ENCODE assay signal across 8 mouse cellular contexts in the genomic region with DNA sequence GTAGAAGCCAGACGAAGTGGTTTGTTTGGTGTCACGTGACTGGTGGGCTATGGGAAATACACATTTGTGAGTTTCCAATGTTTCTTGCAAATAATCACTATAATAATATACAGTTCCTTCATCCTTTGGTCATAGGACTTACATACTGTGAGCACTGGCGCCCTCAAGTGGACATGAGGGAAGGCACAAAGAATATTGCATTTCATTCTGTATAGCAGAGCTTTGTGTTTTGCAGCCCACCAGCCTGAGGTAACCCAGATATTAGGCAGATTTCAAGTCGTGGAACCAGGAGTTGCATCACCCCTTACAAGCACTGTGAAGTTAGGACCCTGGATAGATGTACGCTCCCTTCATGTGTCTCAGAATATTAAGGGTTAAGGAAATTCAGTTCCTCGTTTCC. TPM values are rescaled to one million over a fixed set of nuclear protein-coding genes. Genes with fewer than 3 reads are reported as not detected.
A peak's percentile ranks its signal among the peaks of the same experiment; 100 is the strongest.
DNase-seq lines count a peak whose midpoint lies in the region; ATAC-seq and TF ChIP-seq lines count a peak whose summit lies in the region.

No protein-coding gene starts in this region.

- peak; percentile 71 for TF ChIP-seq CTCF in E14TG2a.4 (conservative IDR thresholded peaks at IDR 0.05; ENCODE audit: low read length)
- TF ChIP-seq CTCF in lung, embryonic 14.5 days (IDR thresholded peaks at IDR 0.05; ENCODE audit: low read depth), result peak; percentile 89

- no peak overlapping the region for H3K27ac ChIP-seq in lung, embryonic 14.5 days (ENCODE audit: low read depth)

- peak; percentile 83 for DNase-seq in 3T3-L1 (ENCODE audit: low read depth, low spot score)
- peak; percentile 24 to 72 for DNase-seq in cerebellum, postnatal 25 days
- peak; percentile 64 for DNase-seq in gastrocnemius, postnatal 10 days
- DNase-seq in kidney, postnatal 36 days, result peak; percentile 63 to 84
- peak; percentile 95 for DNase-seq in lung, embryonic 14.5 days
- peak; percentile 54 for DNase-seq in retina, postnatal 7 days (ENCODE audit: low read depth, low spot score)

- no peaks in the 10 kb centered on the region for H3K36me3 ChIP-seq in E14TG2a.4 (ENCODE audit: insufficient read depth, low read length)
- no peaks in the 10 kb centered on the region for H3K36me3 ChIP-seq in lung, embryonic 14.5 days (ENCODE audit: insufficient read depth)

- WGBS in lung, embryonic 14.5 days, result 23% methylated on average over 6 of the region's 6 CpGs

- peak; percentile 29; the same call in 1 of the 2 replicates for ATAC-seq in lung, embryonic 14.5 days (ENCODE audit: insufficient read depth)
- ATAC-seq in erythroid progenitor cell, adult 5-6 weeks (replicated peaks; ENCODE audit: low FRiP score, poor library complexity, severe bottlenecking), result no peak

- no peak overlapping the region for H3K9ac ChIP-seq in lung, embryonic 14.5 days

- H3K4me1 ChIP-seq in E14TG2a.4 (replicated peaks; ENCODE audit: low read depth, low read length), result no peaks in the 10 kb centered on the region
- H3K4me1 ChIP-seq in lung, embryonic 14.5 days (ENCODE audit: insufficient read depth), result no peaks in the 10 kb centered on the region

- no peak overlapping the region for H3K4me2 ChIP-seq in lung, embryonic 14.5 days

- no peak overlapping the region for H3K4me3 ChIP-seq in E14TG2a.4 (replicated peaks; ENCODE audit: low read length)
- no peak overlapping the region for H3K4me3 ChIP-seq in lung, embryonic 14.5 days (ENCODE audit: low read depth, low read length)

- H3K9me3 ChIP-seq in E14TG2a.4 (ENCODE audit: low read length), result no peaks in the 10 kb centered on the region
- H3K9me3 ChIP-seq in lung, embryonic 14.5 days (ENCODE audit: low read depth, low read length), result no peaks in the 10 kb centered on the region

- no peaks in the 10 kb centered on the region for H3K27me3 ChIP-seq in E14TG2a.4 (ENCODE audit: insufficient read depth, low read length)
- H3K27me3 ChIP-seq in lung, embryonic 14.5 days (ENCODE audit: insufficient read depth, low read length), result no peaks in the 10 kb centered on the region

RNA-seq across cellular contexts. Expression of a gene that starts 42.7 kb away (rescaled TPM):
- total RNA-seq in gastrocnemius, postnatal 10 days (2021), result 1 to 10 TPM; 1.8 to 3.2 TPM
- 5.6 and 6.9 TPM in 2 replicates for polyA plus RNA-seq in lung, embryonic 14.5 days (2014; fragmentation: Nextera tagmentation; extraction: Ambion mirVana)
- not detected in 2 replicates for total RNA-seq in erythroid progenitor cell, adult 5-6 weeks (2015; ENCODE audit: low replicate concordance)
- total RNA-seq in erythroid progenitor cell, adult 5-6 weeks (2017; ENCODE audit: low replicate concordance), result 0.13 TPM in 1 of 2 replicates, not detected in the other

RNA-seq across cellular contexts. Expression of a gene that starts 50.9 kb away (rescaled TPM):
- total RNA-seq in gastrocnemius, postnatal 10 days (2021), result not detected
- polyA plus RNA-seq in lung, embryonic 14.5 days (2014; fragmentation: Nextera tagmentation; extraction: Ambion mirVana), result 2.3 and 2.6 TPM in 2 replicates
- total RNA-seq in erythroid progenitor cell, adult 5-6 weeks (2015; ENCODE audit: low replicate concordance), result not detected in 2 replicates
- total RNA-seq in erythroid progenitor cell, adult 5-6 weeks (2017; ENCODE audit: low replicate concordance), result 1.3 TPM in 1 of 2 replicates, not detected in the other
